Mouse (Mus musculus) neural tube, embryonic 15.5 days (tissue): ENCODE measurements at regions not wholly inside any gene's neighbourhood (a gene's known extent, or its start where the extent isn't known, plus 50 kb on each side); places are given as distances from the start of the nearest gene placed in this dataset.

Source experiments
- ATAC-seq: fragments of 200-750 bp; cut with Nextera tagmentation; 2 replicates; pipeline ENCODE4 v1.8.0; 2017; ENCODE audit warnings: mild to moderate bottlenecking, moderate TSS enrichment, moderate library complexity; ENCODE audit not compliant: low FRiP score
- H3K27ac ChIP-seq: fragments of 300-500 bp; sonication (generic); replicated peaks from 2 replicates; pipeline ENCODE4 v1.5.1; 2015; ENCODE audit warnings: mild to moderate bottlenecking, inconsistent platforms
- H3K27me3 ChIP-seq: fragments of 300-500 bp; sonication (generic); replicated peaks from 2 replicates; pipeline ENCODE4 v1.6.1; 2015; ENCODE audit warnings: inconsistent platforms
- H3K36me3 ChIP-seq: fragments of 300-500 bp; sonication (generic); 2 replicates; pipeline ENCODE4 v1.6.1; 2015; ENCODE audit warnings: inconsistent platforms
- H3K4me1 ChIP-seq: fragments of 300-500 bp; sonication (generic); 2 replicates; pipeline ENCODE4 v1.6.1; 2015; ENCODE audit warnings: inconsistent platforms
- H3K4me2 ChIP-seq: fragments of 300-500 bp; sonication (generic); 2 replicates; pipeline ENCODE4 v1.6.1; 2015; ENCODE audit warnings: inconsistent platforms, mild to moderate bottlenecking, moderate library complexity
- H3K4me3 ChIP-seq: fragments of 300-500 bp; sonication (generic); replicated peaks from 2 replicates; pipeline ENCODE4 v1.5.1; 2015; ENCODE audit warnings: mild to moderate bottlenecking, inconsistent platforms
- H3K9ac ChIP-seq: fragments of 300-500 bp; sonication (generic); replicated peaks from 2 replicates; pipeline ENCODE4 v1.6.1; 2015; ENCODE audit warnings: mild to moderate bottlenecking, inconsistent platforms
- H3K9me3 ChIP-seq: fragments of 300-500 bp; sonication (generic); replicated peaks from 2 replicates; pipeline ENCODE4 v1.6.1; 2016; ENCODE audit warnings: inconsistent platforms
- WGBS: fragments of 180-500 bp; shearing (Covaris S2); methylation state at CpG from one replicate; pipeline ENCODE4 v1.1.7; 2015; ENCODE audit warnings: mixed read lengths; 5-methylcytosine and 5-hydroxymethylcytosine counted together

- no peaks in the 10 kb centered on the region for H3K27me3 ChIP-seq
- 30% methylated on average over 12 of the region's 12 CpGs for WGBS
- H3K36me3 ChIP-seq: no peaks in the 10 kb centered on the region
- H3K9ac ChIP-seq: no peak overlapping the region
- no peak for ATAC-seq
- peak overlapping the region; percentile 39 for H3K4me2 ChIP-seq
- H3K4me3 ChIP-seq: no peak overlapping the region
- peaks cover 4% of the 10 kb centered on the region; the same call in 1 of the 2 replicates for H3K4me1 ChIP-seq
- H3K27ac ChIP-seq: no peak overlapping the region
- H3K9me3 ChIP-seq: no peaks in the 10 kb centered on the region
Observed at GRCm38 (mm10) chr7:84800966-84801365, 52.4 kb upstream of the Olfr291 start.

GRCm38 (mm10) chr7:84794655-84795054 is 58.7 kb upstream of the Olfr291 start:
- H3K27ac ChIP-seq: no peak overlapping the region
- H3K4me2 ChIP-seq: no peak overlapping the region
- H3K36me3 ChIP-seq: no peaks in the 10 kb centered on the region
- H3K9me3 ChIP-seq: no peaks in the 10 kb centered on the region
- 22% methylated on average over 1 of the region's 1 CpGs for WGBS
- H3K27me3 ChIP-seq: no peaks in the 10 kb centered on the region
- no peak overlapping the region for H3K9ac ChIP-seq
- no peaks in the 10 kb centered on the region for H3K4me1 ChIP-seq
- no peak; the same call in 1 of the 2 replicates for ATAC-seq
- H3K4me3 ChIP-seq: no peak overlapping the region

DNA sequence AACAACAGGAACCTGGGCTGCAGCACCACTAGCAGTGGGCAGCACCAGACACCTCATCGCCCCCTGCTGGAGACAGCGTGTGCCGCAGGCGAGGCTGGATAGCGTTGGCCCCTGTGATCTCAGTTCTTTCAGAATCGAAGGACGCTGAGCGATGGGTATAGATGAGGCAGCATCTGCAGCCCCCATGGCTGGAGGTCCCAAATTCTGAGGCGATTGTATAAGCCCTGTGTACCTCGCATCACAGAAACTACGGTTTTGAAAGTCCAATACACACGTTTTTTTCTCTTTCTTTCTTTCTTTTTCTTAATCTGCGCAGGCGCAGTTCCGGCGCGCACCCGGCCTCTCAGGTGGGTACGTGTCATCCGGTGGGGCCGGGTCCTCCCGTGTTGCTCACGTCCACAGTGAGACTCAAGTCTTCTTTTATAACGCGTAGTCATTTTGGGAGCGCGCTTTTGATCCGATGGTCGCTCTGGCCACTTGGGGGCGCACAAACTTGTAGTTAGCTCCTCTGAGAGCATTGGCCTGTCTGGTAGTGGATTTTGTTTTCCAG is 74.0 kb upstream of the Olfr291 start:
- H3K9me3 ChIP-seq: no peaks in the 10 kb centered on the region
- ATAC-seq: peak; percentile 96
- no peaks in the 10 kb centered on the region for H3K36me3 ChIP-seq
- H3K27me3 ChIP-seq: no peaks in the 10 kb centered on the region
- no peaks in the 10 kb centered on the region for H3K4me1 ChIP-seq
- H3K4me2 ChIP-seq: peak overlapping the region; percentile 69
- under 1% methylated on average over 30 of the region's 30 CpGs for WGBS
- peak overlapping the region; percentile 61 for H3K9ac ChIP-seq
- peak overlapping the region; percentile 55 for H3K4me3 ChIP-seq
- H3K27ac ChIP-seq: peak overlapping the region; percentile 56

- no peak for ATAC-seq
- Histone ChIP-seq H3K9ac (no peak overlapping the region), H3K36me3 (no peaks in the 10 kb centered on the region), H3K9me3 (no peaks in the 10 kb centered on the region), H3K4me2 (no peak overlapping the region), H3K4me1 (no peaks in the 10 kb centered on the region), H3K27me3 (no peaks in the 10 kb centered on the region), H3K27ac (no peak overlapping the region), H3K4me3 (no peak overlapping the region)
Observed at GRCm38 (mm10) chr7:84777696-84778095, 75.7 kb upstream of the Olfr291 start.

DNA sequence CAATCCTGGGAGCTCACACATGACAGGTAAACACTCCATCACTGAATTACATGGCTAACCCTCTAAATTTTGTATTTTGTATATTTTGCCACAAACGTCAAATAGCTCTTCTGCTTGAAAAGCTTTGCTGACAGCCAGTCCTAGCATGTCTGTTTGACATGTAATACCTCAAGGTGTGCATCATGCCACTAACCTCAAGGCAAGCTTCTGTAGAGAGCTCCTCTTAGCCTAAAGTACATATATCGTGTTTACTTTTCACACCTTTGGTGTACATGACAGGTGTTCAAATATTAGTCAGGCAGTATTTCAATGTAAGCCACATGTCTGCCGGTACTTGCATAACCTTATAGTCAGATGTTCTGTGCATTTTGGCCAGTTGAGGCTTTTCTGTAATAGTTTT is 66.5 kb upstream of the Zfand6 start:
- Histone ChIP-seq H3K27ac (no peak overlapping the region), H3K4me3 (no peak overlapping the region), H3K9me3 (no peaks in the 10 kb centered on the region), H3K9ac (no peak overlapping the region), H3K4me2 (no peak overlapping the region), H3K27me3 (no peaks in the 10 kb centered on the region), H3K36me3 (no peaks in the 10 kb centered on the region), H3K4me1 (no peaks in the 10 kb centered on the region)
- ATAC-seq: no peak
- 90% methylated on average over 3 of the region's 3 CpGs for WGBS

DNA sequence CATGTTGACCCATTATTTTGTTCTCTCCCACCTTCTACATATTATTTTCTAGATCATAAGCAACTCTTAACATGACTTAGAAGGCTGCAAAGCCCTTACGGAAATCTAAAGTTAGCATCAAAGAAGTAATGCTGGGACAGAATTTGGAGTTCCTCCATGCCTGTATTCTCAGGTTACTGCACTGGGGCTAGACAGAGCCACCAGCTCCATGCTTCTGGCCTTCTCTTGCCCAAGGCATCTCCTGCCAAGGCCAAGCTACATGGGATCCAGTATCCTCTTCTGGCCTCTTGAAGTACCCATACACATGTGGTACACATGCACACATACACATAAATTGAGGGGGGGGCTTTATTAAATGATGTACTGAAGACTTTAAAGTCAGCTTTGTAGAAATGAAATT is 63.6 kb upstream of the Zfand6 start:
- no peaks in the 10 kb centered on the region for H3K36me3 ChIP-seq
- H3K4me3 ChIP-seq: no peak overlapping the region
- no peak overlapping the region for H3K27ac ChIP-seq
- no peaks in the 10 kb centered on the region for H3K9me3 ChIP-seq
- H3K9ac ChIP-seq: no peak overlapping the region
- 0 out of 2 replicates have a peak, but pooled peaks cover 5% of the 10 kb centered on the region for H3K27me3 ChIP-seq
- H3K4me1 ChIP-seq: peaks cover 9% of the 10 kb centered on the region
- no peak for ATAC-seq
- no peak overlapping the region for H3K4me2 ChIP-seq
- WGBS: 95% methylated on average over 1 of the region's 1 CpGs

DNA sequence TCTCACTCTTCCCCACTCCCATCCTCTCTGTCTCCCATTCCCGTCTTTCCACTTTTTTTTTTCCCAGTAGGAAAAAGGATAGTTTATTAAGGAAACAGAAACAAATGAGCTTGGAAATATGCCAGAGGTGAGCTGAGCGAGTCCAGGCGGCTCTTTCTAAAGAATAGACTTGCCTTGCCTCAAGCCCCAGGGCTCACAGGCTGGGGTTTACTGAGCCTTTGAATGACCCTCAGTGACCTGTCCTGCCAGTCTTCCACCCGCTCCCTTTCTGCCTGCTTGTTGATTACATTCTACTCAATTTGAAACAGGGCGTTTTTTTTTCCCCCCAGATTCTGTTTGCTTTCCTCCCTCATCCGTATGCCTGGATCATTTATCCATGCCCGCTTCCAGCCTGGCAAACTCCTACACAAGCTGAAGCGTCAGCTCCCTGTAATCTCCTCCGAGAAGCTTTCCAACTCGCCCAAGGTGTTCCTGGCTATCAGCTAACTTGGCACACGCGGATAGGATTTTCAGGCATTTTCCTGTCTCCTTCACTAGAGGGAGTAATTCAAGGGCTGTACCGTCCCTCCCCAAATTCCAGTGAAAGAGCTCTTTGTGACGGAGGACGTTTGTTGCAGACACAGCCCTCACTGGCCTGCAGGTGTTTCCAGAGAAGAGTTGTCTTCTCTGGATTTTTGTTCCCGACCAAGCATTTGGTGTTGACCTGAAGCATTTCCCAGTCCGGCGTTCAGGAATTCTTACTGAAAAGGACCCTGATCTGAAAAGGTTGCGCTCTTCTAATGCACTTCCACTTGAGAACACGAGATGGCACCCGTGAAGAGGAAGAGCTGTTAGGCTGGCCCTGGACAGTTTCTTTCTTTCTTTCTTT is 59.9 kb upstream of the Zfand6 start:
- Histone ChIP-seq H3K27me3 (0 out of 2 replicates have a peak, but pooled peaks cover 5% of the 10 kb centered on the region), H3K4me3 (peak overlapping the region; percentile 50), H3K4me1 (peaks cover 9% of the 10 kb centered on the region), H3K27ac (peak overlapping the region; percentile 77), H3K36me3 (no peaks in the 10 kb centered on the region), H3K9ac (peak overlapping the region; percentile 57), H3K9me3 (no peaks in the 10 kb centered on the region), H3K4me2 (peak overlapping the region; percentile 68)
- ATAC-seq: peak; percentile 90
- WGBS: 4% methylated on average over 21 of the region's 21 CpGs

- peaks cover 9% of the 10 kb centered on the region for H3K4me1 ChIP-seq
Observed at GRCm38 (mm10) chr7:84747847-84748246, 58.1 kb upstream of the Zfand6 start.

DNA sequence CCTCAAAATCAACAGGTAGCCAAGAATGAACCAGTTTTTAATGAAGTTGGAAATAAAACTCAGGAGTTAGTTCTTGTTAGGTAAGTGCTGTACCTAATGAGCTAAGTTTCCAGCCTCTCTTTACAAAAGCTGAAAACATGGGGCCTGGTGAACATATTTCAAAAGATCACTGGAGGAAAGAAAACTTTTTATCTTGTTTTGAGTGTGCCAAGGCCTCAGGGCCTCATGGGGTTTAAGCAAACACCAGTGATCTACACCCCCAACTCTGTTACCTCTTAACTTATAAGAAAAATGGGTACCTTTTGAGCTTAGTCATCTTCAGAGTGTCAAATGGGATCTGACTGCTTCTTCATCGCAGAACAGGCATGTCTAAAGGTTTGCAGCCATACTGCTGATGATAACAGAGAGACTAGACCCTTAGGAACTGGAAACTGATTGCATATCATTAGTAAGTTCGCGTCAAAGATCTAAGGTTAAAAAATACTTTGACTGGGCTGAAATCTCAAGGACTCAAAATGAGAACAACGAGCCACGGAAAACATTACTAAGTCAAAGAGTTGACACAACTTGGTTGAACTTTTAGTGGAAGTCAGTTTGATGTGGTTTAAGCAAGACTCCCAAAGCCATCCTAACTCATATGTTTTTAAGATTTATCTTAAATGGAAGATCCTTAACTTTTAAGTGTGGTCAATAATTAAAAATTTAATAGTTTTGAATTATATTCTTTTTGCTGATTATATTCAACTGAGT is 54.7 kb upstream of the Zfand6 start:
- WGBS: 93% methylated on average over 5 of the region's 5 CpGs
- no peak for ATAC-seq
- Histone ChIP-seq H3K9ac (no peak overlapping the region), H3K36me3 (no peaks in the 10 kb centered on the region), H3K4me2 (no peak overlapping the region), H3K27ac (no peak overlapping the region), H3K4me1 (peaks cover 5% of the 10 kb centered on the region), H3K4me3 (no peak overlapping the region), H3K27me3 (0 out of 2 replicates have a peak, but pooled peaks cover 5% of the 10 kb centered on the region), H3K9me3 (no peaks in the 10 kb centered on the region)

More at GRCm38 (mm10) chr7:84747847-84748246, 58.1 kb upstream of the Zfand6 start:
- Histone ChIP-seq H3K4me3 (no peak overlapping the region), H3K27me3 (0 out of 2 replicates have a peak, but pooled peaks cover 5% of the 10 kb centered on the region), H3K9ac (no peak overlapping the region), H3K4me2 (no peak overlapping the region), H3K9me3 (no peaks in the 10 kb centered on the region), H3K36me3 (no peaks in the 10 kb centered on the region), H3K27ac (no peak overlapping the region)
- ATAC-seq: no peak
- WGBS: 63% methylated on average over 1 of the region's 1 CpGs

- H3K27me3 ChIP-seq: no peaks in the 10 kb centered on the region
- no peaks in the 10 kb centered on the region for H3K36me3 ChIP-seq
- WGBS: 27% methylated on average over 2 of the region's 2 CpGs
- H3K4me3 ChIP-seq: no peak overlapping the region
- H3K4me2 ChIP-seq: no peak overlapping the region
- H3K9me3 ChIP-seq: no peaks in the 10 kb centered on the region
- H3K9ac ChIP-seq: no peak overlapping the region
- no peak for ATAC-seq
- H3K27ac ChIP-seq: no peak overlapping the region
- H3K4me1 ChIP-seq: no peaks in the 10 kb centered on the region
Observed at GRCm38 (mm10) chr7:84739965-84740390, 50.2 kb upstream of the Zfand6 start.
